Mouse (Mus musculus) megakaryocyte, embryonic 14.5 days (primary cell): ENCODE measurements at regions not wholly inside any gene's neighbourhood (a gene's known extent, or its start where the extent isn't known, plus 50 kb on each side); places are given as distances from the start of the nearest gene placed in this dataset.

ENCODE experiments used
- FLI1 ChIP-seq: IDR thresholded peaks from 2 replicates; pipeline ENCODE4 v1.6.1; 2012; ENCODE audit warnings: low read length, inconsistent platforms, mixed read lengths
- GATA1 ChIP-seq: IDR thresholded peaks from 3 replicates; pipeline ENCODE4 v1.6.1; 2012; ENCODE audit warnings: mixed read lengths, low read length, inconsistent platforms, borderline replicate concordance

GRCm38 (mm10) chr2:159519066-159519465, 724.5 kb downstream of the Dhx35 start:
- TF ChIP-seq FLI1 (no peak), GATA1 (no peak)
